Mouse (Mus musculus) CH12.LX (cell line): ENCODE measurements around the gene Slc7a15. TPM values are rescaled to one million over a fixed set of nuclear protein-coding genes. Genes with fewer than 3 reads are reported as not detected.

Source experiments
- DNase-seq: peaks from one replicate; pipeline ENCODE4 v3.0.0-alpha.2; 2013; ENCODE audit errors: extremely low read depth
- H3K27ac ChIP-seq: 2 replicates; pipeline ENCODE4 v1.5.1; 2012; ENCODE audit warnings: low read depth, mild to moderate bottlenecking, control low read depth, moderate library complexity; ENCODE audit not compliant: insufficient read depth
- H3K27me3 ChIP-seq: replicated peaks from 2 replicates; pipeline ENCODE3; 2012; ENCODE audit warnings: inconsistent platforms
- H3K36me3 ChIP-seq, 2 experiments: replicated peaks in 1 of 2; 2 replicates each; pipeline versions ENCODE3 to v1.6.1; 2012; ENCODE audit warnings: inconsistent platforms in 1 of 2, low read length in 1 of 2, mild to moderate bottlenecking in 1 of 2, mixed read lengths in 1 of 2, moderate library complexity in 1 of 2; ENCODE audit not compliant: control insufficient read depth in 1 of 2, insufficient read depth in 1 of 2
- H3K4me1 ChIP-seq, 2 experiments: 2 replicates each; pipeline ENCODE4 v1.6.1; 2012; ENCODE audit warnings: inconsistent platforms in 1 of 2, moderate library complexity in 1 of 2; ENCODE audit not compliant: insufficient read depth in 2 of 2, control insufficient read depth in 1 of 2
- H3K4me2 ChIP-seq: 2 replicates; pipeline ENCODE4 v1.6.1; 2012; ENCODE audit warnings: low read depth, mild to moderate bottlenecking, control low read depth; ENCODE audit not compliant: poor library complexity, insufficient read depth, severe bottlenecking
- H3K4me3 ChIP-seq, 3 experiments: fragments of 150-350 bp in 1 of 3; sonication (generic) in 1 of 3; replicated peaks in 1 of 3; 2 replicates each; pipeline versions ENCODE3 to v1.5.1; 2011 to 2012; ENCODE audit warnings: low read depth in 2 of 3, low read length in 2 of 3, mild to moderate bottlenecking in 2 of 3, moderate library complexity in 2 of 3, control low read depth in 1 of 3, improper control_type of control experiment in 1 of 3, inconsistent platforms in 1 of 3, mixed read lengths in 1 of 3; ENCODE audit not compliant: poor library complexity in 1 of 3
- H3K79me2 ChIP-seq: replicated peaks from 2 replicates; pipeline ENCODE4 v1.6.1; 2012; ENCODE audit warnings: mild to moderate bottlenecking, moderate library complexity; ENCODE audit not compliant: control insufficient read depth, poor library complexity, insufficient read depth, severe bottlenecking; ENCODE audit errors: extremely low read depth
- H3K9ac ChIP-seq: 2 replicates; pipeline ENCODE4 v1.6.1; 2012; ENCODE audit warnings: low read depth, mild to moderate bottlenecking, control low read depth, moderate library complexity; ENCODE audit not compliant: insufficient read depth
- H3K9me3 ChIP-seq: replicated peaks from 2 replicates; pipeline ENCODE3; 2012; ENCODE audit warnings: low read length, inconsistent platforms, mixed read lengths
- ELF1 ChIP-seq: IDR thresholded peaks from 2 replicates; pipeline ENCODE4 v1.6.1; 2014; ENCODE audit warnings: low read depth, mild to moderate bottlenecking, inconsistent platforms, low read length, improper control_type of control experiment
- EP300 ChIP-seq: IDR thresholded peaks from 2 replicates; pipeline ENCODE4 v1.6.1; 2011; ENCODE audit warnings: low read length, improper control_type of control experiment
- MAZ ChIP-seq: IDR thresholded peaks from 2 replicates; pipeline ENCODE4 v1.6.1; 2012; ENCODE audit warnings: low read depth, mild to moderate bottlenecking, inconsistent platforms, low read length, improper control_type of control experiment, moderate library complexity
- POLR2AphosphoS2 ChIP-seq: IDR thresholded peaks from 2 replicates; pipeline ENCODE4 v1.6.1; 2011; ENCODE audit warnings: low read depth, low read length, improper control_type of control experiment
- RCOR1 ChIP-seq: conservative IDR thresholded peaks from 2 replicates; pipeline ENCODE4 v1.6.1; 2012; ENCODE audit warnings: low read depth, mild to moderate bottlenecking, inconsistent platforms, low read length, improper control_type of control experiment
- TCF12 ChIP-seq: IDR thresholded peaks from 2 replicates; pipeline ENCODE4 v1.6.1; 2014; ENCODE audit warnings: low read depth, mild to moderate bottlenecking, inconsistent platforms, low read length, improper control_type of control experiment
- dilution Hi-C: fragments of 300-500 bp; cut with MboI; formaldehyde crosslinking; loops from 2 replicates; pipeline ENCODE4 v1.14.3; 2020; ENCODE audit warnings: low sequenced_read_pairs; ENCODE audit not compliant: extremely low pct_unique_long_range_greater_than_20kb, extremely low pct_ligation_motif_present
- in situ Hi-C: fragments of 300-500 bp; cut with MboI; formaldehyde crosslinking; loops from 3 replicates; pipeline ENCODE4 v1.14.3; 2019; ENCODE audit warnings: low sequenced_read_pairs, low pct_ligation_motif_present, low pct_unique_long_range_greater_than_20kb, mixed read lengths
- polyA plus RNA-seq: library from polyadenylated mRNA; unstranded; fragments of >175 nt; gene quantifications from 2 replicates; pipeline ENCODE4 v1.2.1, GENCODE M21; 2012; ENCODE audit warnings: low read depth; ENCODE audit not compliant: insufficient read length
- total RNA-seq, 2 experiments: library from RNA; depleted of rRNA; stranded (reverse); fragments of 300-350 nt in 1 of 2; fragments of >200 nt in 1 of 2; gene quantifications; 2 replicates each; pipeline ENCODE4 v1.2.3; 2012 to 2014

Gene Slc7a15
- total and polyA plus RNA-seq, 3 experiments, result not detected

DNA sequence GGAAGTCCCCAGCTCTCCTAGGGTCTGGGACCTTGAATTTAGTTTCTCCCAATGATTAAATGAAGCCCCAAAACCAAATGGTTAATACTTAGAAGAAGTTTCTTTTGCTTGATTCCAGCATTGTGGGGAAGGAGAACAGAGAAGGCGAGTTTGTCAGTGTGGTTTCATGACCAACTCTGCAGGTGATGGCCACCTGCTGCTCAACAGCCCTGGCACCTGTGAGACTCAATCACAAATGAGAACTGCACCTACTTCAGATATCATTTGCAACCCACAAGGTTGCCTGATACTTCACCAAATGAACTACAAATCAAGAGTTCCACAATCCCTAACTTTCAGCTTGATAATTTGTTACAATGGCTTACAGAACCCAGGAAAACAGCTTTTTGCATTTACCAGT is 71.7 kb downstream of the Slc7a15 start:
- no peak overlapping the region for H3K4me3 ChIP-seq
- no peak overlapping the region for H3K4me2 ChIP-seq
- H3K36me3 ChIP-seq, result no peaks in the 10 kb centered on the region
- dilution Hi-C loops (no loop called here), in situ Hi-C loops (loop anchor here (25.0 kb wide), 2 partner anchors 465 to 485 kb away; no protein-coding TSS in a partner anchor)
- no peak for DNase-seq
- no peak overlapping the region for H3K9ac ChIP-seq
- H3K79me2 ChIP-seq, result no peaks in the 10 kb centered on the region
- peaks cover 0 to 30% of the 10 kb centered on the region in 2 experiments; a peak in 2 of 4 replicates for H3K4me1 ChIP-seq
- TF ChIP-seq TCF12 (0 out of 2 replicates have a peak, but pooled peaks have one; percentile 10), EP300 (0 out of 2 replicates have a peak, but pooled peaks have one; percentile 27), MAZ (no peak)
- no peaks in the 10 kb centered on the region for H3K9me3 ChIP-seq
- H3K27me3 ChIP-seq, result no peaks in the 10 kb centered on the region
- H3K27ac ChIP-seq, result no peak overlapping the region

DNA sequence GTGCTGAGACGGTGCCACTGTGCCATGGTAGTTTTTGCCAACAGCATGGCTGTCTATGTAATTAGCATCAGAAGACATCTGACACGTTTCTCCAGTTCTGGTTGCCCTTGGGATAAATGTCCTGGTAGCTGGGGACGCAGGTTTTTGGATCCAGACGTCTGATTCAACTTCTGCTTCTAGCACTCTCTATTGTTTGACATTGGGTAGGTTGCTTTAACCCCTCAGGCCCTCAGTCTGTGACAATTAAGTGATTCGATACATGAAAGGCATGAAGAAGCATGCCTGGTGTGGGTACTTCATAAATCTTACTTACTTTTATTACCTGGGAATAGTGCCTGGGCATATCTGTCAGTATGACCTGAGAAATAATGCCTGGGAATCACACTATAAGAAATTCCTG is 74.8 kb downstream of the Slc7a15 start:
- Histone ChIP-seq H3K9ac (no peak overlapping the region), H3K27me3 (no peaks in the 10 kb centered on the region), H3K36me3 (no peaks in the 10 kb centered on the region), H3K9me3 (no peaks in the 10 kb centered on the region), H3K79me2 (no peaks in the 10 kb centered on the region), H3K4me1 (peaks cover 10 to 60% of the 10 kb centered on the region in 2 experiments; a peak in 3 of 4 replicates), H3K27ac (no peak overlapping the region), H3K4me2 (no peak overlapping the region), H3K4me3 (no peak overlapping the region)
- TF ChIP-seq RCOR1 (no peak), ELF1 (no peak), EP300 (no peak)
- no peak for DNase-seq
- dilution Hi-C loops, result no loop called here
- in situ Hi-C loops, result no loop called here

DNA sequence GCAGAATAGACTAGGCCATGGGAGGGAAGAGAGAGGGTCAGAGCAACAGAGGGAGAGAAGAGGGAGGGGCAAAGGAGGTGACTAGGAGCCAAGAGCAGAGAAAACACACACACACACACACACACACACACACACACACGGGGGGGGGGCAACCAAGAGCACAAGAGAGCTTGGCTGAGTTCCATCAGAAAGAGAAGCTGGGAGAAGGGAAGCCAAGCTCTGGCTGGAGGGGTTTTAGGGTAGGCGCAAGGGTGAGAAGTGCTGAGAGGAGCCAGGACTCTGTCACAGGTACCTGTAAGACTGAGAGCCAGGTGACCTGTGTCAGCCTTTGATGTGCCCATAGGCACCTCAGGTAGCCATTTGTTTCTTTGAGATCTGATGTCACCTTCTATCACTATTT is 76.2 kb downstream of the Slc7a15 start:
- in situ Hi-C loops (no loop called here), dilution Hi-C loops (no loop called here)
- no peak for DNase-seq
- Histone ChIP-seq H3K27me3 (no peaks in the 10 kb centered on the region), H3K27ac (no peak overlapping the region), H3K4me3 (no peak overlapping the region), H3K9ac (no peak overlapping the region), H3K79me2 (no peaks in the 10 kb centered on the region), H3K4me2 (no peak overlapping the region), H3K4me1 (peaks cover 10 to 58% of the 10 kb centered on the region in 2 experiments; a peak in 3 of 4 replicates), H3K9me3 (no peaks in the 10 kb centered on the region), H3K36me3 (no peaks in the 10 kb centered on the region)
- no peak for TF ChIP-seq POLR2AphosphoS2
